In the genomic region with DNA sequence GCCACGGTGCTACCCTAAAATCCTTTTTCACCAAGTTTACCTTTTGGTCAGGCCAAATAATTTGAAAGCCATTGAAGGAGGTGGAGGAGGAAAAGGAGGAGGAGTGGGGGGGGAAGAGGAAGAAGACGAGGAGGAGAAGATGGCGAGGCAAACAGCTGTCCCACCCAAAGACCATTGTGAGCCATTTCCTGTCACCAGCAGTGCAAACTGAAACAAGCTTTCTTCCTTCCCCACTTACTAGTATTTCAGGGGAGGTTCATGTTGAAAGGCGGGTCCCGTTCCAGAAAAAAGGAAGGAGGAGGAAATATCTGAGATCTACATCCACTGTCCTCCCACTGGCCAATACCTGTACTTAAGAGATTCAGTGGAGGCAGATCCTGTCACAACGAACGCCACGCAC, we compare ENCODE assay signal across 9 mouse cellular contexts. TPM values are rescaled to one million over a fixed set of nuclear protein-coding genes. Genes with fewer than 3 reads are reported as not detected.
A peak's percentile ranks its signal among the peaks of the same experiment; 100 is the strongest.
DNase-seq lines count a peak whose midpoint lies in the region; ATAC-seq and TF ChIP-seq lines count a peak whose summit lies in the region.
"Had no signal": no experiment of that assay in that cellular context is flagged by ENCODE, and none has a peak within 500 bp of the region (broad histone marks: within the 10 kb centered on the region; RNA-seq: fewer than 3 reads in every experiment).

No protein-coding gene starts in this region.

- no peak for TF ChIP-seq EP300 in heart, postnatal 0 days (IDR thresholded peaks at IDR 0.05; ENCODE audit: low read depth)

- no peak for ATAC-seq in embryonic facial prominence, embryonic 15.5 days (ENCODE audit: insufficient number of reproducible peaks, low FRiP score, low TSS enrichment, low read depth)
- no peak for ATAC-seq in kidney, postnatal 0 days (replicated peaks; ENCODE audit: low FRiP score, low read depth)
- no peak for ATAC-seq in heart, postnatal 0 days (ENCODE audit: insufficient read depth, low read depth)
- ATAC-seq in neural tube, embryonic 15.5 days (ENCODE audit: low FRiP score), result no peak

- no peak overlapping the region for H3K4me3 ChIP-seq in embryonic facial prominence, embryonic 15.5 days (replicated peaks)
- no peak overlapping the region for H3K4me3 ChIP-seq in embryonic facial prominence, embryonic 10.5 days
- H3K4me3 ChIP-seq in kidney, postnatal 0 days (replicated peaks; ENCODE audit: low read depth, low read length), result no peak overlapping the region
- no peak overlapping the region for H3K4me3 ChIP-seq in heart, postnatal 0 days (ENCODE audit: low read depth, low read length)
- no peak overlapping the region for H3K4me3 ChIP-seq in neural tube, embryonic 15.5 days (replicated peaks)

- peaks cover 49% of the 10 kb centered on the region for H3K4me1 ChIP-seq in embryonic facial prominence, embryonic 15.5 days
- peaks cover 32% of the 10 kb centered on the region for H3K4me1 ChIP-seq in embryonic facial prominence, embryonic 10.5 days
- peaks cover 34% of the 10 kb centered on the region for H3K4me1 ChIP-seq in kidney, postnatal 0 days (replicated peaks; ENCODE audit: insufficient read depth, low read length)
- H3K4me1 ChIP-seq in heart, postnatal 0 days (ENCODE audit: control insufficient read depth, insufficient read depth), result peaks cover 33% of the 10 kb centered on the region
- H3K4me1 ChIP-seq in neural tube, embryonic 15.5 days, result peaks cover 36% of the 10 kb centered on the region

- H3K9ac ChIP-seq in embryonic facial prominence, embryonic 15.5 days, result no peak overlapping the region
- no peak overlapping the region for H3K9ac ChIP-seq in kidney, postnatal 0 days (ENCODE audit: low read depth, low read length)
- H3K9ac ChIP-seq in heart, postnatal 0 days (replicated peaks; ENCODE audit: low read depth, low read length), result no peak overlapping the region
- no peak overlapping the region for H3K9ac ChIP-seq in neural tube, embryonic 15.5 days (replicated peaks)

- no peaks in the 10 kb centered on the region for H3K9me3 ChIP-seq in embryonic facial prominence, embryonic 15.5 days (replicated peaks)
- no peaks in the 10 kb centered on the region for H3K9me3 ChIP-seq in embryonic facial prominence, embryonic 10.5 days
- H3K9me3 ChIP-seq in kidney, postnatal 0 days (replicated peaks; ENCODE audit: low read length), result no peaks in the 10 kb centered on the region
- no peaks in the 10 kb centered on the region for H3K9me3 ChIP-seq in heart, postnatal 0 days (replicated peaks; ENCODE audit: control insufficient read depth, low read length)
- H3K9me3 ChIP-seq in neural tube, embryonic 15.5 days (replicated peaks), result no peaks in the 10 kb centered on the region

- H3K4me2 ChIP-seq in embryonic facial prominence, embryonic 15.5 days (replicated peaks), result no peak overlapping the region
- H3K4me2 ChIP-seq in kidney, postnatal 0 days (ENCODE audit: low read length), result no peak overlapping the region
- peak overlapping the region; percentile 28 for H3K4me2 ChIP-seq in heart, postnatal 0 days (ENCODE audit: low read depth, low read length)
- no peak overlapping the region for H3K4me2 ChIP-seq in neural tube, embryonic 15.5 days

- no peak for TF ChIP-seq CTCF in kidney, postnatal 0 days (IDR thresholded peaks at IDR 0.05; ENCODE audit: low read depth)
- no peak for TF ChIP-seq CTCF in heart, postnatal 0 days (IDR thresholded peaks at IDR 0.05; ENCODE audit: low read depth)

- peaks cover 8% of the 10 kb centered on the region; the same call in 1 of the 2 replicates for H3K36me3 ChIP-seq in embryonic facial prominence, embryonic 15.5 days
- H3K36me3 ChIP-seq in embryonic facial prominence, embryonic 10.5 days (replicated peaks), result peaks cover 78% of the 10 kb centered on the region
- peaks cover 3% of the 10 kb centered on the region; the same call in 1 of the 2 replicates for H3K36me3 ChIP-seq in kidney, postnatal 0 days (ENCODE audit: insufficient read depth, low read length)
- peaks cover 27% of the 10 kb centered on the region for H3K36me3 ChIP-seq in heart, postnatal 0 days (replicated peaks; ENCODE audit: control insufficient read depth, insufficient read depth, low read length)
- H3K36me3 ChIP-seq in neural tube, embryonic 15.5 days, result peaks cover 4% of the 10 kb centered on the region; the same call in 1 of the 2 replicates

- no peaks in the 10 kb centered on the region for H3K27me3 ChIP-seq in embryonic facial prominence, embryonic 15.5 days
- H3K27me3 ChIP-seq in embryonic facial prominence, embryonic 10.5 days (replicated peaks; ENCODE audit: low read depth, poor library complexity, severe bottlenecking), result no peaks in the 10 kb centered on the region
- no peaks in the 10 kb centered on the region for H3K27me3 ChIP-seq in kidney, postnatal 0 days (ENCODE audit: insufficient read depth, low read length)
- no peaks in the 10 kb centered on the region for H3K27me3 ChIP-seq in heart, postnatal 0 days (ENCODE audit: control insufficient read depth, insufficient read depth, low read length)
- no peaks in the 10 kb centered on the region for H3K27me3 ChIP-seq in neural tube, embryonic 15.5 days (replicated peaks)

- WGBS in embryonic facial prominence, embryonic 15.5 days, result 83% methylated on average over 8 of the region's 8 CpGs
- 81% methylated on average over 8 of the region's 8 CpGs for WGBS in embryonic facial prominence, embryonic 10.5 days
- 69% methylated on average over 8 of the region's 8 CpGs for WGBS in kidney, postnatal 0 days
- 69% methylated on average over 8 of the region's 8 CpGs for WGBS in heart, postnatal 0 days
- WGBS in neural tube, embryonic 15.5 days, result 86% methylated on average over 8 of the region's 8 CpGs

- no peak for DNase-seq in embryonic facial prominence, embryonic 10.5 days (ENCODE audit: low spot score)
- DNase-seq in kidney, postnatal 0 days (ENCODE audit: low spot score), result no peak
- DNase-seq in kidney, adult 11 months, result no peak
- no peak for DNase-seq in heart, postnatal 0 days (ENCODE audit: low spot score)
- DNase-seq in cerebellum, adult 18-20 months, result no peak
- no peak for DNase-seq in ovary, postnatal 14 days (ENCODE audit: low spot score)
- DNase-seq: cerebellum, postnatal 14 days had no signal

- H3K27ac ChIP-seq in embryonic facial prominence, embryonic 15.5 days (replicated peaks), result peak overlapping the region; percentile 66; the same call in 1 of the 2 replicates
- H3K27ac ChIP-seq in embryonic facial prominence, embryonic 10.5 days (replicated peaks), result no peak overlapping the region
- H3K27ac ChIP-seq in kidney, postnatal 0 days, result peak overlapping the region; percentile 81
- peak overlapping the region; percentile 81 for H3K27ac ChIP-seq in heart, postnatal 0 days (ENCODE audit: low read depth)
- H3K27ac ChIP-seq in neural tube, embryonic 15.5 days (replicated peaks), result peak overlapping the region; percentile 68

RNA-seq across cellular contexts. Expression of gene Gm49361, which starts 16.5 kb away (rescaled TPM):
- polyA plus RNA-seq in embryonic facial prominence, embryonic 15.5 days (2015; fragmentation: Nextera tagmentation; extraction: Ambion mirVana), result not detected in 2 replicates
- not detected in 2 replicates for polyA plus RNA-seq in embryonic facial prominence, embryonic 10.5 days (2016; fragmentation: Nextera tagmentation; extraction: Ambion mirVana)
- polyA plus RNA-seq in kidney, postnatal 0 days (2015; fragmentation: Nextera tagmentation; extraction: Ambion mirVana), result not detected in 2 replicates
- not detected in 2 replicates for total RNA-seq in heart, postnatal 0 days (2014; rRNA removed; ENCODE audit: low replicate concordance)
- not detected in 2 replicates for polyA plus RNA-seq in heart, postnatal 0 days (2015; fragmentation: Nextera tagmentation; extraction: Ambion mirVana)
- not detected in 2 replicates for polyA plus RNA-seq in neural tube, embryonic 15.5 days (2015; fragmentation: Nextera tagmentation; extraction: Ambion mirVana)

RNA-seq across cellular contexts. Expression of gene Lats2, which starts 28.8 kb away (rescaled TPM):
- polyA plus RNA-seq in embryonic facial prominence, embryonic 15.5 days (2015; fragmentation: Nextera tagmentation; extraction: Ambion mirVana), result 23.3 TPM in 2 replicates
- 18.6 and 20.5 TPM in 2 replicates for polyA plus RNA-seq in embryonic facial prominence, embryonic 10.5 days (2016; fragmentation: Nextera tagmentation; extraction: Ambion mirVana)
- 22.0 and 24.2 TPM in 2 replicates for polyA plus RNA-seq in kidney, postnatal 0 days (2015; fragmentation: Nextera tagmentation; extraction: Ambion mirVana)
- 43.7 and 68.4 TPM in 2 replicates for total RNA-seq in heart, postnatal 0 days (2014; rRNA removed; ENCODE audit: low replicate concordance)
- polyA plus RNA-seq in heart, postnatal 0 days (2015; fragmentation: Nextera tagmentation; extraction: Ambion mirVana), result 16.0 and 17.2 TPM in 2 replicates
- 5.8 and 8.5 TPM in 2 replicates for polyA plus RNA-seq in neural tube, embryonic 15.5 days (2015; fragmentation: Nextera tagmentation; extraction: Ambion mirVana)
